Mouse (Mus musculus) layer of hippocampus, adult 2 months (tissue): ENCODE measurements around the gene Rnf151. TPM values are rescaled to one million over a fixed set of nuclear protein-coding genes. Genes with fewer than 3 reads are reported as not detected.
A peak's percentile ranks its signal among the peaks of the same experiment; 100 is the strongest.
"Not testable (repeated sequence)": the region's sequence is repeated elsewhere in the genome, so short reads cannot be mapped to it uniquely, and the experiment has no call there.

Source experiments
- DNase-seq, 2 experiments: peaks; one replicate each; pipeline ENCODE4 v3.0.0; 2022; ENCODE audit warnings: low spot score in 2 of 2
- H3K27ac ChIP-seq: fragments of 200-600 bp; 2 replicates; pipeline ENCODE4 v1.8.1; 2022
- H3K4me3 ChIP-seq: fragments of 200-600 bp; 2 replicates; pipeline ENCODE4 v1.8.1; 2022; ENCODE audit warnings: mild to moderate bottlenecking
- CTCF ChIP-seq: fragments of 200-600 bp; conservative IDR thresholded peaks from 2 replicates; pipeline ENCODE4 v1.8.1; 2022; ENCODE audit warnings: antibody characterized with exemption, mild to moderate bottlenecking, moderate library complexity
- total RNA-seq, 2 experiments: library from RNA; stranded (reverse); gene quantifications; 2 replicates each; pipeline ENCODE4 v1.2.3; 2021

Rnf151 gene
- total RNA-seq, 2 experiments from 2014 or later: 0.56 TPM; not detected in 1

- H3K4me3 ChIP-seq: no peak overlapping the region
- peak; percentile 50 for TF ChIP-seq CTCF
- DNase-seq: no peak
- no peak overlapping the region for H3K27ac ChIP-seq
Measured at GRCm38 (mm10) chr17:24725637-24726390, 8.0 kb upstream of the Rnf151 start.

- peak; percentile 94 to 99 for DNase-seq
- Histone ChIP-seq H3K4me3 (peak within 1 kb of the TSS; percentile 98), H3K27ac (peak within 1 kb of the TSS; percentile 98)
- TF ChIP-seq CTCF: peak; percentile 95
Measured at GRCm38 (mm10) chr17:24724184-24724583, 6.3 kb upstream of the Rnf151 start, which contains the start of gene Ndufb10. TSS of gene Ndufb10 (minus strand) at chr17:24724478.

- TF ChIP-seq CTCF: no peak
- peak overlapping the region; percentile 98 for H3K27ac ChIP-seq
- DNase-seq: no peak
- H3K4me3 ChIP-seq: peak overlapping the region; percentile 98
Measured at GRCm38 (mm10) chr17:24723881-24724180, 6.0 kb upstream of the Rnf151 start.

GRCm38 (mm10) chr17:24723122-24723880 is 5.4 kb upstream of the Rnf151 start:
- no peak for DNase-seq
- Histone ChIP-seq H3K27ac (peak overlapping the region; percentile 98), H3K4me3 (peak overlapping the region; percentile 98)
- TF ChIP-seq CTCF: no peak

- peak overlapping the region; percentile 8; the same call in 1 of the 2 replicates for H3K4me3 ChIP-seq
- DNase-seq: no peak
- H3K27ac ChIP-seq: no peak overlapping the region
- TF ChIP-seq CTCF: no peak
Measured at GRCm38 (mm10) chr17:24722220-24722924, 4.5 kb upstream of the Rnf151 start.

GRCm38 (mm10) chr17:24721383-24721955 is 3.6 kb upstream of the Rnf151 start:
- peak overlapping the region; percentile 31 for H3K4me3 ChIP-seq
- DNase-seq, H3K27ac ChIP-seq: not testable (repeated sequence)

GRCm38 (mm10) chr17:24720616-24721015 is 2.8 kb upstream of the Rnf151 start:
- Histone ChIP-seq H3K4me3 (peak overlapping the region; percentile 76), H3K27ac (peak overlapping the region; percentile 83)
- DNase-seq: not testable (repeated sequence)

- peak overlapping the region; percentile 88 for H3K27ac ChIP-seq
- TF ChIP-seq CTCF: no peak
- peak; percentile 98 to 99 for DNase-seq
Measured at GRCm38 (mm10) chr17:24719494-24720222, 1.8 kb upstream of the Rnf151 start.

GRCm38 (mm10) chr17:24718938-24719337 is 1.1 kb upstream of the Rnf151 start:
- peak overlapping the region; percentile 76 for H3K4me3 ChIP-seq
- not testable (repeated sequence) for DNase-seq
- TF ChIP-seq CTCF: peak; percentile 45
- peak overlapping the region; percentile 88; the same call in 1 of the 2 replicates for H3K27ac ChIP-seq

More at GRCm38 (mm10) chr17:24719494-24720222, 1.8 kb upstream of the Rnf151 start:
- H3K4me3 ChIP-seq: peak overlapping the region; percentile 76

GRCm38 (mm10) chr17:24716166-24716682 is 1.6 kb downstream of the Rnf151 start:
- no peak overlapping the region for H3K4me3 ChIP-seq
- no peak for DNase-seq
- no peak overlapping the region for H3K27ac ChIP-seq
- TF ChIP-seq CTCF: no peak

GRCm38 (mm10) chr17:24715556-24715955 is 2.3 kb downstream of the Rnf151 start:
- no peak for DNase-seq
- Histone ChIP-seq H3K27ac (no peak overlapping the region), H3K4me3 (no peak overlapping the region)
- no peak for TF ChIP-seq CTCF

- peak; percentile 78 for TF ChIP-seq CTCF
- Histone ChIP-seq H3K27ac (no peak overlapping the region), H3K4me3 (no peak overlapping the region)
- no peak for DNase-seq
Measured at GRCm38 (mm10) chr17:24708646-24709045, 9.2 kb downstream of the Rnf151 start.
